Mouse (Mus musculus): ENCODE measurements around the gene Cdk5.

Gene Cdk5

DNA sequence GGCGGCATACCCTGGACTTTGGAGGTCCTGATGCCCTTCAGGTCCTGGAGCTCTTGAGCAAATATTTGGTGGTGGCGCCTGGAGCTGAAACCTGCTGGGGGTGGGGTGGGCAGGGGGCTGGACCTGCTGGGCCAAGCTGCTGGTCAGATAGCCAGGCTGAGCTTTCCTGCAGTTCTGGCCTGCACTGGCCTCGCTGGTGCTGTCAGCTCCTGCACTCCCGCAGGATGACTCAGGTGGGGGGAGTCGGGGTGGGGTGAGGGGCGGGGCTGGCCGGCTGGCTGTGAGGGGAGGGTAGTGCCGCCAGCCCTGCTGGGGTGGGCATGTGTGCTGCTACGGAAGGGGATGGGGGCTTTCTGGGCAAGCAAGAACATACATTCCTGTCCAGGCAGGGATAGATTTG, 5.3 kb upstream of the Cdk5 start:
- in situ Hi-C loops (cut with MseI, MboI): no loop called here

DNA sequence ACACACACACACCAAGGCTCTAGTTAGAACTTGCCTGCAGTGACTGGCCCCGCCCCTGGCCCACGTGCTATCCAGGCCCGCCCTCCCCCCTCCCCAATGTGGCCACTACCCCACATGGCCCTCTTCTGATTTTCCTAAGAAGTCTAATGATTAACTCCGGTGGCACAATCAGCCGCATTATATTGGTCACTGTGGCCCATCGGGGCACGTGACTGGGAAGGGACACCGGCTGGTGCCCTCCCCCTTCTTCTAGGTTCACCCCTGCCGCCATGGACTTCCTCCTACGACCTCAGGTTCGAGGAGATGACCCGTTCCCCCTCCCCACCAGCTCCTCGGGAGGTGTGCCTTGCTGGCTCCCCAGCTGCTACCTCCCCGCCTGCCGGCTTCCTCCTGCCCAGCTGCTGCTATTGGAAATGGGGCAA, 4.7 kb upstream of the Cdk5 start:
- in situ Hi-C loops (cut with MseI, MboI): no loop called here

DNA sequence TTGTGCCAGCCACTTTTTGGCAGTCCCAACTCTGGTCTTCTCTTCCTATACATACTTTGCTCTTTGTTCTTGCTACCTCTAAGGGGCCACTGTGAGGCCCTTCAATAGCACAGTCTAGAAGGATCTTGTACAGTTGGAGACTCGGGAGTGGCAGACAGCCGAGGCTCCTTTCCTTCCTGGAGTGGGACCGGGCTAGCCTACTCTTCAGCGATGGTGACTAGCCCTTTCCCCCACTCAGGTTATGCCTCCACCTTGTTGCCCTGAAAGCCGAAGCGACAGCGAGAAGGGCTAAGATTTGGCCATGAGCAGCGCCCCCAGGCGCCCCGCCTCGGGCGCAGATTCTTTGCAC, 3.9 kb upstream of the Cdk5 start:
- in situ Hi-C loops (cut with MseI, MboI): no loop called here

DNA sequence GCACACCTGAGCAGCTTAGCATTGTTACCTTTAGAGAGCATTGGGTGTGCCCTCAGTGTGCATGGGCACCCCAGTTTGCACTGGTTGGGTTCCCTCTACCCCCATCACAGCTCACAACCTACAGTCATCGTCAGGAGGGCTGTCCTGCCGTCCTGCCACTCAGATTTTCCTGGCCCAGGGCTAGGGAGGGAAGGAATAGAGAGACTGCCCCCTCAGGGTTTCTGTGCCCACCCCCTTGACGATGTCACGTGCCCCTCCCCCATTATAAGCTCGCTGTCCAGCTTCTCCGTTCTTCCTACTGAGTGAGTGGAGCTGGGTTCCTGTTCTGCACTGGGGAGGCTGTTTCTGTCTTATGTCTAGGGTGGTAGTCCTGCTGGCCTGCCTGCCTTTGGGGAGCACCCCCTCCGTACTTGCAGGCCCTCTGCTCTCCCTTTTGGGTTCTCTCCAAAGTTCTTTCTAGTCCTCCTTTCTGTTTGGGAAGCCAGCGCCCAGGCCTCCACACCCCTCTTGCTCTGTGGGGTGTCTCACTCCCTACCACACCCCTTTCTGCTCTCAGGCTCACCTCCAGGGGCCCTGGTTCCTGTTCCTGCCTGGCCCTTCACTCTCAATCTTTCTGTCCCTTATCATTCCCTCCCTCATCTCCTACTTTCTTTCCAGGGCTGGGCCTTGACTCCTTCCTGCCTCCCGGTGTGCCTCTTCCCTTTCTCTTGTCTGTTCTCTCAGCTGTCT, 3.4 kb upstream of the Cdk5 start:
- in situ Hi-C loops (cut with MseI, MboI): no loop called here

DNA sequence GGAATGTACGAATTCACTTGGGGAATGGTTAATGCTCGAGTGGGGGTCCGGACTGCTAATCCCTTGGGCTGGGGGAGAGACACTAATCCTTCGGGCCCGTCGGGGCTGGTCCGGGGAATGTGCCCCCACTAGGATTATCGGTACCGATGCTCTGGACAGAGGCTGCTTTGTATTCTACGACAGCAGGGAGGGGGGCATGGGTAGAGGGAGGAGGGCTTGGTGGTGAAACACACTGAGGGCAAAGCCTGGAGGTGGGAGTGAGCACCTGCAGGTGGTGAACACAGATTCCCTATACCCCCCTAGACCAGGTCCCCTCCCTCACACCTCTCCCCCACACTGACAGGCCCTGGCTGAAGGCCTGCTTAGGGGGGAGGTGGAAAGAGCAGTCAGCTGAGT, 2.7 kb upstream of the Cdk5 start:
- in situ Hi-C loops (cut with MseI, MboI): no loop called here

DNA sequence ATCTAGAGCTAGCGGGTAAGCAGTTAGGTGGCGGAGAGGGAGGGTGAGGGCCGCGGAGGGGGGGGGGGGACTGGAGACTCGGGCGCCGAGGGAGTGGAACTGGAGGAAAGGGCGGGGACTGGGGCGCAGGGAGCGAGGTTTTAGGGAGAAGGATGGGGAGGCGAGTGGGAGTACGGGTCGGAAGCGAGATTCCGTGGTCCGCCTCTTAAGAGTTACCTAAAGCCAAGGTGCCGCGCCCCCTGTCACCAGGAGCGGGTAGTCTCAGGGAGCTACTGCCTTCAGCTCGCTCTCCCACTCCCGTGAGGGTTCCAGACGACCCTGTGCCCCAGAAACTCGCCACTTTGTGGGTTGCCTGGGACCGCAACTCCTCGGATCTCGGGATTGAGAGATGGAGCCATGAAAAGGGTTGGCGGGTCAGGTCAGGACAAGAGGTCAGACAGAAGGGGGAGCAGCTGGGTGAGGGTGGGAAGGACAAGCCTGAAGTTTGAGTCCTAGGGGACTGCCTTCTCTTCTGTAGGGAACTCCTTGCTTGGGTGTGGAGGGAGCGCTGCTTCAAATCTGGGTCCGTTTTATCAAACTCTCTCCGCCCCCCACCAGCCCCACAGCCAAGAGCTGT, 2.2 kb upstream of the Cdk5 start:
- in situ Hi-C loops (cut with MseI, MboI): no loop called here

DNA sequence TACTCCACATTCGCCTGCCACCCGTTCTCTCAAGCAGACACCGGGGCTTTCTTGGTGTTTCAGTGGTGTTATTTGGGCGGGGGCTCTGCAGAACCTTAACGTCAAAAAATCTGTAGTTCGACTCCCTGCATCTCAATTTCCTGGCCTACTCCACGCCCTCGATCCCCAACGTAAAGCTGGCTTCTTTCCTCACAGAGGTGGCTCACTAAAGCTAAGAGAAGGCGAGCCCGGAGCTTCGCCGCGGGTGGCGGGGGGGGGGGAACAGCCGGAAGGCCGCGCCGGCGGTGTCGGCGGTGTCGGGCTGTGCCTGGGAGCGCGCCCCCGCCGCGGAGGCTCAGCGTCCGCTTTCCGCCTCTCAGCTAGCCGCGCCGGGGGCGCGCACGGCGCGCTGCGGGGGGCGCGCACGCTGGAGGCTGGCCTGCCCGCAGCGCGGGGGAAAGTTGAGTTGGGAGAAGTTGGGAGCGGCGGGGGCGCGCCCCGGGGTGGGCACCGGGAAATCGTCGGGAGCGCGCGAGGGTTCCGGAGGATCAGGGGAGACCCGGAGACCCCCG, 1.6 kb upstream of the Cdk5 start:
- in situ Hi-C loops (cut with MseI, MboI): no loop called here

DNA sequence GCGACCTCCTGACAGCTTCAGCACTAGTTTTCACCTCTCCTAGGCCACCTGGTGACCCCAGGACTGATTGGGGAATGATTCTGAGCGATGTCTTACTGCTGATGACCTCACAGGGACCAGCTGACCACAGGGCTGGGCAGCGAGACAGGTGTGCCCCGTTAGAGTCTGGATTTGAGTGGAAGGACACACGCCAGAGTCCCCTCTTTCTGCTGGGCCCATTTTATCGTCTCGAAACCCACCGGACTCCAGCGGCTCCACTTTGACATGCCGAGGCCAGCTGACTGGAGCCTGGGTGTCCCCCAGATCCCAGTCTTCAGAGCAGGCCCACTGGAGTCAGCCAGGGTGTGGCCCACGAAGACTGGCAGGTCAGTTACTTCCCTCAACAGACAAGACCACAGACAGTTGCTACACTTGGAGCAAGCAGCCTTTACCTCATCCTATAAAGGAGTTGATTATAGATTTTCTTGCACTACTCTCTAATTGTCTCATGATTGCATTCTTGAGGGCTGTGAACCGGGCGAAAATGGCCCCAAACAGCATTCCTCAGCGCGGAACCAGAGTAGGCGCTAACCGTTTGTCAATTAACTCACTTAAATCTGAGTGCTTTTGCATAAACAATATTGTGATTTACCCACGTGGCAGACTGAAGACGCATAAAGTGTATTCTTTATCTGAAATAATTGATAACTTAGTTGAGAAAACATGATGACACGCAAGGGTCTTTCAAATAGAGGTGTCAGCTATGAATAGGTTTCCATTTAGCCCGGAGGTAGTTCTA, 863 bp upstream of the Cdk5 start:
- in situ Hi-C loops (cut with MseI, MboI): no loop called here

DNA sequence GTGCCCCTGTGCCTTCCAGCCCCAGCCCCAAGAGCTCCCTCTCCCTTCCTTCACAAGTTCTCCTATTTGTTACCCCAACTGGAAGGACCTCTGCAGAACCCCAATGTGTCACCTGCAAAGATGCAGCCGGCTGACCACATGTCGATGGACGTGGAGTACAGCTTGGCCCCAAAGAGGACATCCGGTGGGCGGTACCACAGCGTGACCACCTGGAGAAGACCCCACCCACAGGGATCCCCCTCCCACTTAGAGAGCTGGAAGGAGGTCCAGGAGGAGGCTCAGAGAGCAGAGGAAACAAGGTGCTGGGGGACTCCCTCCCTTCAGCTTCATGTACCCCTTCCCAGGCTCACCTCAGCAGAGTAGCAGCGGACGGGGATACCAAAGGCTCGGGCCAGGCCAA, 2.9 kb downstream of the Cdk5 start:
- in situ Hi-C loops (cut with MseI, MboI): no loop called here

DNA sequence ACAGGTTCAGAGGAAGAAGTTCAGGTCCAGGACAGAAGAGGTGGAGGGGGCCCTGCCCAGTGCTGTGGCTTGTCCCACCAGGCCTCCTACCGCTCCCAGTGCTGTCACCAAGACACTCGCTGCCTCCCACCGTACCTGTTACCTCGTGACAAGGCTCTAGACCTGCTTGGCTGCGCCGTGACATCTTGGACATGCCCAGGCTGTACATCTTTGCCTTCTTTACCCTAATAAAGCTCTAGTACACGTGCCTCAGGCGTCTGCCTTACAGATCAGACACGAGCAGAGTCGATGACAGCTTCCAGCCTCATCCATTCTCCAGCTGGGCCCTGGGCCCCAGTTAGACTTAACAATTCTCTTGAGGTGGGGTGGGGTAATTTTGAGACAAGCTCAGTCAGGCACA, 5.7 kb downstream of the Cdk5 start:
- in situ Hi-C loops (cut with MseI, MboI): no loop called here

DNA sequence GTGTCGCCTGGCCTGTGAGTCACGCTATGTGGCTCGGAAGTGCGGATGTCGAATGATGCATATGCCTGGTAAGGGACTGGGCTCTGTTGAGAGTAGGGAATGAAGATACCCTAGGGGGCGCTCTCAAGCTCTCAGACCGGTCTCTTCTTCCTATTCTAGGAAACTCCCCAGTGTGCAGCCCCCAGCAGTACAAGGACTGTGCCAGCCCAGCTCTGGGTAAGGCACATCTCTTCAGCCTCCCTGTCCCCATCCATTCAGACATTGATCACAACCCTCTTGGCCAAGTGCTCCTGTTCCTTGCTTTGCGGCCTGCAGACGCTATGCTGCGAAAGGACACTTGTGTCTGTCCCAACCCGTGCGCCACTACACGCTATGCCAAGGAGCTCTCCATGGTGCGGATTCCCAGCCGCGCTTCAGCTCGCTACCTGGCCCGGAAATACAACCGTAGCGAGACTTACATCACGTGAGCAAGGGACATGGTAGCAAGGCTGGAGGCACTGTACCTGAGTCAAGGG, 7.1 kb downstream of the Cdk5 start:
- in situ Hi-C loops (cut with MseI, MboI): no loop called here

DNA sequence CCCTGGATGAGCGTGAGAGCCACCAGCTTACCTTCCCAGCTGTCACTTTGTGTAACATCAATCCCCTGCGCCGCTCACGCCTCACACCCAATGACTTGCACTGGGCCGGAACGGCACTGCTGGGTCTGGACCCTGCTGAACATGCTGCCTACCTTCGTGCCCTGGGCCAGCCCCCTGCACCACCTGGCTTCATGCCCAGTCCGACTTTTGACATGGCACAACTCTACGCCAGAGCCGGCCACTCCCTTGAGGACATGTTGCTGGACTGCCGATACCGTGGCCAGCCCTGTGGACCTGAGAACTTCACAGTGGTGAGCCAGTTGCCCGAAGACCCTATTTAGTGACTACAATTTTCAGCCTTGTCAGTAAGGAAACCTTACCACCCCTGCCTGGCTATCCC, 9.4 kb downstream of the Cdk5 start:
- in situ Hi-C loops (cut with MseI, MboI): no loop called here

DNA sequence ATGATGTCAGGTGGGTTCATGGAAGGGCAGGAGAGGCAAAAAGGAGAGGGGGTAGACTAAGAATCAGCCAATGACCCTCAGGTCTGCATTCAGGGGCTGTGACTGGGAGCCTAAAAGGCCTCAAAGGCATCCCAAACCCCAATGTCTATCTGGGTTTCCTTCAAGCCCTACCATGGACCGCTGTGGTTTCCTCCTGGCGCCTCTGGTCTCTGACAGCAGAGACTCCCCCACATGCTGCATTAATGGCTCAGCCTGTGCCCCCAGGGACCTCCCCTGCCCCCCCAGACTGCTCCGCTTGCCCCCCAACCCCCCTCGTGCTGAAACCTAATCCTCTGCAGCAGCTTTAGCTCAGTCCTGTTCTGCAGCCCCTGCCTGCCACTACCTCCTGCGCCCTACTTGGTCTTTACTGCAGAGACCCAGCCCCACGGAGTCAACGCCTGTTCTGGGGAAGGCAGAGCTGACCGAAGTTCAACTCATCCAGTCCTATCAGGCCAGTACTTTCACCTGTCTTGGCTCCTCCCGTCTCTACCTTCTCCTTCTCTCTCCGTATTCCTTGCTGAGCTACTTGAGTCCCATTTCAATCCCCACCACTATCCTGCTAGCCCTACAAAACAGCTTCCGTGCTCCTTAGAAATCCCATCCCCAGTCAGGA, 10.2 kb downstream of the Cdk5 start, which contains the start of gene Asic3:
Asic3 (plus strand) TSS at position 351 of the 652 bp plus-strand sequence.
- in situ Hi-C loops (cut with MseI, MboI): no loop called here

DNA sequence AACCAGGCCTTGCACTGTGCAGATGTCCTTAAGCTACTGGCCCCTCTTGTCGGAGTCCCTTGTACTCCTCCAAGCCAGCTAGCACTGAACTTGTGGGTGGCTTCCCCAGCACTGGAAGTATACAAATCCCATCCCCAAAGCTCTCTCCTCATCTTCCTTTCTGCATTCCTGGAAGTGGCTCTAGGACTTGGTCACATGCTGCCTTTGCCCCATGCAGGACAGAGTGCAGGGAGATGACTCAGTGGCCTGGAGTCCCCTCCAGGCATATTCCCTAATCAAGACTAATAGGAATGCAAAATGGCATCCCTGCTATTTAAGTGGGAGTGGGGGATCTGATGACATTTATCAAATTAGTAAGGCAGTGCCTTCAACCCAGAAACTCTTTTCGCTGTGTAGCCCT, 11.3 kb downstream of the Cdk5 start:
- in situ Hi-C loops (cut with MseI, MboI): no loop called here

DNA sequence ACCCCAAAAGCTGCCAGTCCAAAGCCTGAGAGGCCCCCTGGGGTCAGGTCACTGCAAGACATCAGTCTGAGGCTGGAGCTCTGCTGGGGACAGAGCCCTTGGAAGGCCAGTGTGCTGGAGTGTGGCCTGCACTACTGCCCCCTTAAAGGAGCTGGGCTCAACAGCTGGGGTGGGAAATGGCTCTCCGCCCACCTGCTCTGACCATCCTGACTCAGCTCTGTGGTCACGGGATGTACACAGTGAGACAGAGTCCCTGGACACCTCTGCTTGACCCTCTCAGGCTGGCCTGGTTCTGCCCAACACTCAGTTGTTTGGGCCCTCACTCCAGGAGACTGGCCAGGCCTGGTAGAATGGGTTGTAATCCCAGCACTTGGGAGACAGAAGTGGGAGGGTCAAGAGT, 13.9 kb downstream of the Cdk5 start:
- in situ Hi-C loops (cut with MseI, MboI): no loop called here

DNA sequence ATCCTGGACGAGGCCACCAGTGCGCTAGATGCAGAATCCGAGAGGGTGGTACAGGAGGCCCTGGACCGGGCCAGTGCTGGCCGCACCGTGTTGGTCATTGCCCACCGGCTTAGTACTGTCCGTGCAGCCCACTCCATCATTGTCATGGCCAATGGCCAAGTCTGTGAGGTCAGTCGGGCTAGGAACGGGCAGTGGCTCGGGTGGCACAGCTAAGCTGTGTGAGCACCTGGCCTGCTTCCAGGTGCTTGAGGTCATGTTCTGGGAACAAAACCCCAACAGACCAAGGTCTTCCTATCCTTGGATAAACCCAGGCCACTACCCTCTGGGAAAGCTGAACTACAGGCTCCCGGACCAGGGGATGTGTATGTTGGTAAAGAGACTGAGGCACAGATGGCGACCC, 14.7 kb downstream of the Cdk5 start:
- in situ Hi-C loops (cut with MseI, MboI): no loop called here

DNA sequence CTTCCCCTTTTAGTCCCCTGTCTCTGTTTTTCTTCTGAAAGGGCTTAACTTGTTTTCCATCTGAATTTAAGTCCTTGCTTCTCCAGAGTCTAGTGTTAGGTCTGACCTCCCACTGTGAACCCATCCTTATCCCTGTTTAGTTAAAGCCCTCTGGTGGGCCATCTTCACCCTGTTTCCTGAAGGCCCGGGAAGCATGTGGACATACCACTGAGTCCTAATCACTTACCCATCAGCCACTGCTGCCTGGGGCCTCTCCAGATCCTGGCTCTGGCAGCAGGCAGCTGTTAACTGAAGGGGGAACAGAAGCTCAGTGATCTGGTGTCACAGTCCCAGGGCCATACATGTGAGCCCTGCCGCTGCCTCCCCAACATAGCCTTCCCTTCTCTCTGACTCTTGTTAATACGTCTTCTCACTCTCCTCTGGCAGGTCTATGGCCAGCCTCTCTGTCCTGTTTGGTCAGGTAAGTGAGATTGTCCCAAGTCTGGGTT, 17.9 kb downstream of the Cdk5 start:
- in situ Hi-C loops (cut with MseI, MboI): no loop called here

DNA sequence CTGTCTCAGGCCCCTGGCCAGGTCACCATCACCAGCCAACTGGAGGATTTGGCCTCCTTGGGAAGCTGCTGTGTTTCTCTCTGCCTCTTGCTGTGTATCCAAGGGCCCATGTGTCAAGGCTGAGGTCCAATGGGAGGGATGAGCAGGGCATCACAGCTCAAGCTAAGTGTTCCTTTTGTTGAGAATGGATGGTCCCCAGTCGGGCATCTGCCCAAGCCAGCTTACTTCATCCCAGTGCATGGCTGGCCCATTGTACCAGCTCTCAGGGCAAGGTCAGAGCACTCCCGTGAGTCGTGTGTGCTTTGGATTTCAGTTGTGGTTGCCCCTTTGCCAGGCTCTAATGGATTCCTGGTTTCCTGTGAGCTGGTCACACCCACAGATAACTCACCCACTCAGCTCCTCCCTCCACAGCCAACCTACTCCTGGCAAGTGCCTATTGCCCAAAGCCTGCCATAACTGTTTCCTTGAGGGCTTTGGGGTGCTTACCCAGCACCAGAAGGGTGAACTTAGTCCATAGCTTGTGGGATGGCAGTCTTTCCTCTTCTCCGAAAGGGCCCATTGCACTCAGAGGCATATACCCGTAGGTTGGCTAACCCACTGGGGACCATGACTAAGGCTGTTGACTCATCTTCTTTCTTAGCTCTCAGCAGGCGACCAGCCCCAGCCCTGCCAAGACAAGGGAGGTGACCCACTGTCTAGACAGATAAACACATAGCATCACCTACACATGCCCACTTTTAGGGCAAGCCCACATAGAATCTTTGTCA, 18.6 kb downstream of the Cdk5 start:
- in situ Hi-C loops (cut with MseI, MboI): no loop called here

DNA sequence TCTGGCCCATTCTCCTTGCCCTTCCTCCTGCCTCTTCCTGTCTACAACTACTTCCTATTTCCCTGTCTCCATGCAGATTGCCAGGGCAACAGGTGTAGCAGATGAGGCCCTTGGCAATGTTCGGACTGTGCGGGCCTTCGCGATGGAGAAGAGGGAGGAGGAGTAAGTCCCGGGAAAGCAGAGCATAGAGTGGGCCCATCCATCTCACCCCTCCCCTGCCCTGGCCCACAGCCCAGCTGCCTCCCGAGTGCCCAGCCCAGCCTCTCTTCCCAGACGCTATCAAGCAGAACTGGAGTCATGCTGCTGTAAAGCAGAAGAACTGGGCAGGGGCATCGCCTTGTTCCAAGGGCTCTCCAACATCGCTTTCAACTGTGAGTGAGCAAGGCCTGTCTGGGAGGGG, 21.4 kb downstream of the Cdk5 start:
- in situ Hi-C loops (cut with MseI, MboI): no loop called here

DNA sequence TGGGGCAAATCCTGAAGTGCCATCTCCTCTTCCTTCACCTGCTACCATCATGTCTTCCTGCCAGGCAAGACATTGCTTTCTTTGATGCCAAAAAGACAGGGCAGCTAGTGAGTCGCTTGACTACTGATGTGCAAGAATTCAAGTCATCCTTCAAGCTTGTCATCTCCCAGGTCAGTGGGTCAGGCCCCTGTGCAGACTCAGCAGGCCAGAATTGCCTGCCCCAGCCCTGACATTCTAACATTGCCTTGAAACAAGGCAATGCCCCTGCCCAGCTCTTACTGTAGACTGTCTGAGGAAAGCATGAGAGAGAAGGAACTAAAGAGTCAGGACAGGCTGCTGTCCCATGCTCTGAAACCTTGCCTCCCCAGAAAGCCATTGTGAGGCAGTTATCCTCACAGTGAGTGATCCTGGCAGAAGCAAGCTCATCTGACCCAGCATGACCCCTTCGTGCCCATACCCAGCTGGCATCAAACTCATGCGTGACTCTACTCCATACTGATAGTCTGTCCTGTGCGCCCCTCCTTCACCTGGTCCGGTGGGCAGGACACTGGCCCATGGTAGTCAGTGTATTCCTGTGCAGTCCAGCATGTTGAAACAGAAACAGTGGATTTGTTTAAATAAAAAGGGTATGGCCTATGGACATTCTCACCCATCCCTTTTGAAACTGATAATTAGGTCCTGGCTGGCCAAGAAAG, 22.3 kb downstream of the Cdk5 start:
- in situ Hi-C loops (cut with MseI, MboI): no loop called here
